Mouse (Mus musculus) heart, adult 11 months (tissue): ENCODE results near the gene Gpnmb.

Experiments used
- DNase-seq: peaks from one replicate; pipeline ENCODE4 v3.0.0; 2022

Gpnmb gene

GRCm38 (mm10) chr6:49032783-49033182 is 3.6 kb upstream of the Gpnmb start:
- no peak for DNase-seq

GRCm38 (mm10) chr6:49037268-49037662 is 919 bp downstream of the Gpnmb start:
- DNase-seq: peak; percentile 87

- peak; percentile 86 for DNase-seq
Measured at GRCm38 (mm10) chr6:49039470-49040180, 3.3 kb downstream of the Gpnmb start.

- peak; percentile 61 for DNase-seq
Measured at GRCm38 (mm10) chr6:49046502-49046901, 10.2 kb downstream of the Gpnmb start.

- DNase-seq: peak; percentile 71
Measured at GRCm38 (mm10) chr6:49046976-49047375, 10.6 kb downstream of the Gpnmb start.

- peak; percentile 80 for DNase-seq
Measured at GRCm38 (mm10) chr6:49047848-49048247, 11.5 kb downstream of the Gpnmb start.

- peak; percentile 72 for DNase-seq
Measured at GRCm38 (mm10) chr6:49048395-49048794, 12.0 kb downstream of the Gpnmb start.

GRCm38 (mm10) chr6:49050677-49051410 is 14.5 kb downstream of the Gpnmb start:
- peak; percentile 35 for DNase-seq

GRCm38 (mm10) chr6:49052191-49052590 is 15.8 kb downstream of the Gpnmb start:
- DNase-seq: peak; percentile 64

- peak; percentile 86 for DNase-seq
Measured at GRCm38 (mm10) chr6:49055256-49055733, 18.9 kb downstream of the Gpnmb start.

GRCm38 (mm10) chr6:49056009-49056408 is 19.7 kb downstream of the Gpnmb start:
- no peak for DNase-seq

- peak; percentile 89 for DNase-seq
Measured at GRCm38 (mm10) chr6:49057053-49058021, 21.0 kb downstream of the Gpnmb start.

GRCm38 (mm10) chr6:49068361-49068760 is 32.0 kb downstream of the Gpnmb start:
- peak; percentile 4 for DNase-seq

GRCm38 (mm10) chr6:49073304-49074116 is 37.2 kb downstream of the Gpnmb start, which contains the start of gene Malsu1:
Malsu1 (plus strand) TSS chr6:49073795.
- DNase-seq: peak; percentile 100

- DNase-seq: no peak
Measured at GRCm38 (mm10) chr6:49074117-49074490, 37.8 kb downstream of the Gpnmb start.

- peak; percentile 33 for DNase-seq
Measured at GRCm38 (mm10) chr6:49077894-49078293, 41.5 kb downstream of the Gpnmb start.

GRCm38 (mm10) chr6:49079313-49079712 is 43.0 kb downstream of the Gpnmb start:
- no peak for DNase-seq

- peak; percentile 23 for DNase-seq
Measured at GRCm38 (mm10) chr6:49083008-49083407, 46.7 kb downstream of the Gpnmb start.

GRCm38 (mm10) chr6:49094968-49095367 is 58.6 kb downstream of the Gpnmb start:
- DNase-seq: no peak

- DNase-seq: peak; percentile 97
Measured at GRCm38 (mm10) chr6:49096421-49096820, 60.1 kb downstream of the Gpnmb start.

- peak; percentile 99 for DNase-seq
Measured at GRCm38 (mm10) chr6:49096933-49097461, 60.7 kb downstream of the Gpnmb start.
